Mouse (Mus musculus): ENCODE measurements around the gene Hcls1.

The Hcls1 gene

DNA sequence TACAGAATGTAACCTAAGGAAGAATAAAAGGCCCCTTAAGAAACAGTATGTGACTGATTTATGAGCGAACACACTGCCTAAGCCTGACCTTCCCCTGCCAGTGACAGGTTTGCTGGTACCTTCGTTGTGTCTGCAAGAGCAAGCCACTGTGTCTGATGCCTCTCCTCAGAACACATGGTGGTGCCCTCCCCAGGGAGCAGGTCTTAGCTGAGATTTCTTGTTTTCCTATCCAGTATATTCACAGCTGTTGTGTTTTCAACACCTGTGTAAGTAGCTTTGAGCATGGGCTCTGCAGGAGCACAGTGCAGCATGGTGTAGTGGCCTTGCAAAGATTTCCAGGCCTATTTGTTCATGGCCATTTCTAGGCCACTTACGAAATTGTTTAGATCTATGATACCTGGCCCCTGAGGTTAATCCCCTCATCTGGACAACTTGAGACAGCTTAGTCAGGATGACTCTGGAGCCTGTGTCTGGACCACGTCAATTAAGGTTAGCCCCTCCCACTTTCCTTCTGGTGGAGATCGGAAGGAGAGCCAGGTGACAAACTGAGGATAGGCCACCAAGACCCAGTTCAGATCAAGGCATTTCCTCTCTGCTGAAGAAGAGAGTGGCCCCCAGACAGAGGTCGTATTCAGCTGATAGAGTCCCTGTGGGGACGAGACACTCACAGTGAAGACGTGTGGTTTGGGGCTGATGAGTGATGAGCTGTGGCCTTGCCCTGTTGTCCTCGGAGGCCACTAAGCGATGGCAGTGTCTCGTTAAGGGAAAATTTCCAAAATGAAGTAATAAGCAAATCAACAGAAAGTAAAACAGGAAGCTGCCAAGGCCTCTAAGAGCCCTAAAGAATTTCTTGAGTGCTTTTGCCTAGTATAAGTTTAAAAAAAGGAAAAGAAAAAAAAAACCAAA, 4.3 kb upstream of the Hcls1 start:
- no peak for DNase-seq (ENCODE audit: low read depth)

DNA sequence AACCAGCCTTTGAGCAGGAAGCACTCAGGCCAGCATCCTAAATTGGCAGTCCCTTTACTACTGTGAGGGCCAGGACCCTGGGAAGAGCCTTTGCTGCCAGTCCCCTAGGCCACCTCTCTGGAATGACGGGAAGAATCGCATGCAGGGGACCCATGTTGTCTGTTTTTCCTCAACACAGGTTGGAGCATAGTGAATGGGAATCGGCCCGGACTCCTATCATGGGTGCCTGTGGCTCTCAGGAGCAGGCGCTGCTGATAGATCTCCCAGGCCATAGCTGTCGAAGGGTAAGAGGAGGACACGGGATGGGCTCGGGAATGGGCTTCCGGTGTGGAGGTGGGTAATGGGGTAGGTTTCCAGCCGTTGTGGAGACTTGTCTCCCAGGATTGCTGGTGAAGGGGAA, 3.4 kb upstream of the Hcls1 start:
- DNase-seq (ENCODE audit: low read depth) = no peak

DNA sequence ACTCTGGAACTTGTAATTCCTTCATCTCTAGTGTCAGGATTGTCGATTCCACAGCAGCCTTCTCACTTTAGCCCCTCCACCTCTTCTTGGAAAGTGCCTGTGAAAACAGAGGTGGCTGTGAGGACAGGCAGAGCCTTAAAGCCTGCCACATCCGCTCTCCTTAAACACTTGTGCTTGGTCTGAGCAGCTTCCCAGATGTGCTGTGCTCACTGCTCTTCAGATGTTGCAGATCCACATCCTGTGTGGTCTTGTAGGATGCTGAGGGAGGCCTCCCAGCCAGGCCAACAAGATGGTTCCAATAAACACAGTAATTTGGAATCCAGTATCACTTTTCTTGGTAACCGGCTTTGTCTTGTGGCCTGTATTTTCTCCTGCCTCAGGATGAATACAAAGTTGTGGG, 2.8 kb upstream of the Hcls1 start:
- no peak for DNase-seq (ENCODE audit: low read depth)

DNA sequence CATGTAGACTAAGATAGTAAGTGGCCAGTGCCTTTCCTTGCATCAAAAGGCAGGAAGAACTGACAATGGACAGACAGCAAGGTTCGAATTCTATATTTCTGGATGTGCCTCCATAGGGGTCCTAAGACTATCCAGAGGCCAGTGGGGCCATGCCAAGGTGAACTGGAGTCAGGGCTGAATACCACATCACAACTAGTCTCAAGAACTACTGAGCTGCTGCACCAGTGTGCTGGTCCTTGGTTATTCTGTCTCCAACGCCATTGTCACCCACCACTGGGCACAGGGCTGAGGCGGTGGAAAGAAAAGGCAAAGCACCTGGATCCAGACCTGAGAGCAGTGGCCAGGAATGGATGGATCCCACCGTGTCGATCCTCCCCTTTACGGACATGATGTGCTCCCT, 2.2 kb upstream of the Hcls1 start:
- no peak for DNase-seq (ENCODE audit: low read depth)

DNA sequence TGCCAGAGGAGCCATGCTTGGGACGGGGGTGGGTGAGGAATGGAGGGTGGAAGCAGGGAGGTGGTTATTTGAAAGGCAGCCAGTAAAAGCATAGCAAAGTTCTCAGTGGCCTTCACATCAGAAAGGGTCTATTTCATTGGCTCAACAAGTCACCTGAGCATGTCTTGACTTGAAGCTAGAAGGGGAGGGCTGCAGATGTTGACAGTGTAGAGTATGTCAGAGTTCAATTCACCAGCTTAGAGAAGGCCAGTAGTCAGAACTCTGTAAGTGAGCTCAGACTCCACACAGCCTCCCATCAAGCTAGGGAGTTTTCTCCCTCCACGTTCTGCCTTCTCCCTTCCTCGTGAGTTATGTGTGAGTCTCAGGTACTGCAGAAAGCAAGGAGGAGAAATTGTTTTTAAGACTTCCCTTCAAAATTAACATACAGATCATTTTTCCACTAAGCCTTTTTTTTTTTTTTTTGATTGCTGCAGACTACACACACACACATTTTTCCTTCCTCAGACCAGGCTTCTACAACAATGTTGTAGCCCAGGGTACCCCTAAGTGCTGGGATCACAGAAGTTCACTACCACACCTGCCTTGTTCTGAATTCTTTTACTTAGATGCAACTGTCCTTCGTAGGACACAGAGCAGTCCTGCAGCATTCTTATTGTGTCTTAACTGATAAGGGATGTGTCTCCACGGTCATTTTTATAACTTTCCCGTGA, 497 bp upstream of the Hcls1 start:
- DNase-seq (ENCODE audit: low read depth) = peak; percentile 15

DNA sequence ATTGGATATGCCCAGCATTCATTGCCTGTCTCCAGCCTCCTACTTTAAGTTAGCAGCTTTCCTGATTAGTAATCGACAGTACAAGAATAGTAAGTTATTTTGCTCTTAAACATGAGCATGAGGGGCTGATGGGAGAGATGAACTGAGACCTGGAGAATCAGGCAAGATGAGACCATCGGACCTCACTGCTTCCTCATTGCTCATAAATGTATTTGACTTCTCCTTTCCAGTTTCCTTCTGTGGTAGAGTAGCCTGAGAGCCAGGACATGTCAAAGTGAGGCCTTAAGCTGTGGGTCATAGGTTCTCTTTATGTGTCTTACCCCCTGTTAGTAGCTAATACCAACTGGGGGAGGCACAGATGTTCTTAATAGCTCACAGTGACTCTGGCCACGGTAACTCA, 1.0 kb downstream of the Hcls1 start:
- DNase-seq (ENCODE audit: low read depth) = no peak

DNA sequence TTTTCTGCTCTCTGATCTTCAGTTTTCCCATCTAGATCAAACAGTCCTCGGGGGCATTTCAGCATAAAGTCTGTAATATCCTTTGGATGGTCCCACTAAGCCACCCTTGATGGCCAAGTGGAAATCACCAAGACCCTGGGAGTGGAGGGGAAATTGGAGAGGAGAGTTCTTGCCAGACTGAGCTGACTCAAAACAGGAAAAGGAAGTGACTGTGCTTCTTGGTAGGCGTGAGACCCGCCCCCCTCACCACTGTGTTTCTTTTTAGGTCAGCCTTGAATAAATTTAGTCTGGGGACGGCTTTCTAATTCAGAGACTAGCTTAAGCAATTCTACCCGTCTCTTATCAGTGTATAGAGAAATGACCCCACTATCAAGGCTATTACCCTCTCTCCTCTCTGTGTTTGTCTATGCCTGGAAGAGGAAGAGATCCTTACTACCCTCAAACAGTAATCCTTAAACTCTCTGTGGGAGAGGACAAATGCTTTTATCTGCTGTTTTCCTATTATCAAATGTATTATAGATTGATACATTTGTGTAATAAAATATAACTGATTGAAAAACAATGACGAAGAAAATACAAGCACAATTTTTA, 6.4 kb downstream of the Hcls1 start:
- DNase-seq (ENCODE audit: low read depth) = no peak

DNA sequence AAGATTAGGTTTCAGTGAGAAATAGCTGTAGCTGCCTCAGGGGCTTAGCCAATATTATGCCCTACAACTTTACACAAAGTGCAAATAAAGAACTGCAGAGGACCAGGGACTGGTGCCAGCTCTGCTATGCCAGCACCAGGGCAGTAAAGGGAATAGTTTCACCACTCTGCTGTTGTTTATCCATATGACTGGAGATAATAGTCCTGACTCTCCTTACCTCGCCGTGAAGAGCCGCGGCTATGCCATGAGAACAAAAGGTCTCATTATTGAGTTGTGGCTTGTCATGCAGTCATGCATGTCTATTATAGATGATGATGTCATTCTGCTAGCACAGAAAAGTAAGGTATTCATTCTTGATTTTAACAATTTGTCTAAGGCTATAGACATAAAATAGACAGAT, 7.1 kb downstream of the Hcls1 start:
- DNase-seq (ENCODE audit: low read depth) = no peak

DNA sequence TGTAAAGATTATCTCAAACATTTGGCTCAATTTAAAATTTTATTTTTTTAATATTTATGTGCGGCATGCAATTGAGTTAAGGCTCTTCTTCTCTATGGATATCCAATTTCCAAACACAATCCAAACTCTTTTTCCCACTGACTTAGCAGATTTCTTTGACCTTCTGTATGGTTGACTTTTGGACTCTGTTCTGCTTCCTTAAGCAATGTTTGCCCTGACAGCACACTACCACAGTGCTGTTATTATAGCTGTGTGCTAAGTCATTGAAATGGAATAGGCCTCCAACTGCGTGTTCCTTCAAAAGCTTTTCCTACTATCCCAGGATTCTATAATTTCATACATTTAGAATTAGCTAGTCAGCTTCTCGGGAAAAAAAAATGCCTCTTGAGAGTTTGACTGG, 8.8 kb downstream of the Hcls1 start:
- DNase-seq (ENCODE audit: low read depth) = no peak

DNA sequence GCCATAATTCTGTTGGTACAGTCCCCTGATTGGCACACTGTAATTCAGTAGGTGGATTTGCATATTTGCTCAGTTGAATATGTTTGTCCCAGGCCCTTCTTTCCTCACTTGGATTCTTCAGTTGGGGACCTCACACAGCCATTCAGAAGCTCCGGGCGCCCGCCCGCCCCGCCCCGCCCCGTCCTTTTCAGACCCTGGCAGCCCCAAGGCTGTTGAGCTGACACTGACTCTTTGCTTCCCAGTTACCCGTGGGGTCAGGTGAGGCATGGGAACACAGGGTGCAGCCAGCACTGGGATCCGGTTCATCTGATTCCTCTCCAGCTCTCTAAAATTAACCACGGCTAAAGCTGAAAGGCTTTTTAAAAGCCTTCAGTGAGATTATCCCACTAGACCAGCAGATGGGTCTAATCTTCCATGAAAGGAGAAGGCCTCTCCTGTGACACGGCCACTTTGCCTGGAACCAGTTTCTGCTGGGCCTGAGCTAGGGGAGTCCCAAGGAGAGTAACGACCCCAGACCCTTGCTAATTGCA, 10.2 kb downstream of the Hcls1 start:
- no peak for DNase-seq (ENCODE audit: low read depth)

DNA sequence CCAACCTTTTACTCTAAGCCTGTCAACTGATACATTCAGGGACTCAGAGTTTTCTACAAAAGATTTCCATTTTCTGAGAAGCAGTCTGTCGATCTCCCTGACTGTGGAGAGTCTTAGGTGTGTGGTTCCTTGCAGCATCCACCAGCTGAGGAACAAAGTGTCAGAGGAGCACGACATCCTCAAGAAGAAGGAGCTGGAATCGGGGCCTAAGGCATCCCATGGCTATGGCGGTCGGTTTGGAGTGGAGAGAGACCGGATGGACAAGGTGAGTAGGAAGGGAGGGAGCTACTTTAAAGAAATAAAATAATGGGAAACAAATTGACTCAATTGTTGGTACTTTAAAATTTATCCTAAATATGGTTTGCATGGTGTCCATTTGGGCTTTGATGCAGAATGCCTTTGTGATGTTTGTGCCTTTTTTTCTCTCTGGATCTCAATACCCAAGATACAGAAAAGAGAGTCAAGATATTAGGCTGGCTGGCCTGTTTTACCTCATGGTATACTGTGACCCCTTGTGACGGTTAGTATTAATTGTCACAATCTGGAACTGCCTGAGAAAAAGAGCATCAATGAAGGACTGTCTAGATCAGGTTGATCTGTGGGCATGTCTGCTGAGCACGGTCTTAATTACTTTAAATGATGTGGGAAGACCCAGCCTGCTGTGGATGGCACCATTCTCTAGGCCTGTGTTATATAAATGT, 11.8 kb downstream of the Hcls1 start:
- no peak for DNase-seq (ENCODE audit: low read depth)

DNA sequence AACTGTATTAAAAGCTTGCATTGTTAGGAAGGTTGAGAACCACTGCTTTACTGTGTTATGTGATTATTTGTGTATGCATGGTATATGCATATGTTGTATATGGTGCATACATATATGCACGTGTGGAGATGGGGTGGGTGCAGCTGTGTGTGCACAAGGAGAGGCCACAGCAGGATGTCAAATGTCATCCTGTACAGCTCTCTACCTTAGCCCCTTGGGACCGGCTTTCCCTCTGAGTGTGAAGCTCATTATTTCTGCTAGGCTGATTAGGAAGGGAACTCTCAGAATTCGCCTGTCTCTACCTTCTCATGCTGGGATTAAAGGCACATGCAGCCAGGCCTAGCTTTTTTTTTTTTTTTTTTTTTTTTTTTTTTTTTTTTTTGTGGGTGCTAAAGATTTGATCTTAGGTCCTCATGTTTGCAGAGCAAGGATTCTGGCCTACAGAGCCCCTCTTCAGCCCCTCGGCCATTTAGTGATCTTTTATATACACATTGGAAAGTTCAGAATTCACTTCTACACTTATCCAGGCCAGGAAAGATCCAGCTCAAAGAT, 12.9 kb downstream of the Hcls1 start:
- DNase-seq (ENCODE audit: low read depth) = no peak

DNA sequence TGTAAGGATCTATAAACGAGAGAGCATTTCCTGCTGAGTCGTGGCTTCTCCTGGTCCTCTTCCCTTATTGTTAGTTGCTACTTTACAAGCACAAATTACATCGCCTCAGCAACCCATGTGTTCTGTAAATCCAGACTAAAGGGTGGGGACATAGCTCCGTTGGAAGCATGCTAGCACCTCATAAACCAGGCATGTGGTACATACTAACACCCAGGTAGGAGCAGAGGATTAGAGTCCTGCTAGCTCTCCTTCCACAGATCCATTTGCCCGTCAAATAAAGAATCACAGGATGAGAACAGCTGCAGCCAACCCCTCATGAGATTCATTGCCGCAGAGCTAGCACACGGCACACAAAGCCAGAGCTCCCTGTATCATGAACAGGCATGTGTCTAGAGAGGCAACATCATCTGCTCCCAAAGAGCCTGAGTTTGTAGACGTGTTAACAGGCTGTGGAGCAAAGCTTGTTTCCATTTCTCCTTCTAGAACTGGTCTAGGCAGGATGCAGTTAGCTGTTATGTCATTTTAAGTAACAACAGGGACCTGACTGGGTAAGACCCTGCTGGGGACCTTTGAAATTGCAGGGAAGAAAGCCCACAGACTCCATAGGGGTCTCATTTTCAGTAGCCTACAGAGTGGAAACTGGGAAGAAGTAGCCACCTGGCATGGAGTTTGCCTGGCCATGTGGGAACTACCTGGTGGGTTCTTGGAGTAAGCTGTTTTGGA, 15.0 kb downstream of the Hcls1 start:
- DNase-seq (ENCODE audit: low read depth) = no peak

DNA sequence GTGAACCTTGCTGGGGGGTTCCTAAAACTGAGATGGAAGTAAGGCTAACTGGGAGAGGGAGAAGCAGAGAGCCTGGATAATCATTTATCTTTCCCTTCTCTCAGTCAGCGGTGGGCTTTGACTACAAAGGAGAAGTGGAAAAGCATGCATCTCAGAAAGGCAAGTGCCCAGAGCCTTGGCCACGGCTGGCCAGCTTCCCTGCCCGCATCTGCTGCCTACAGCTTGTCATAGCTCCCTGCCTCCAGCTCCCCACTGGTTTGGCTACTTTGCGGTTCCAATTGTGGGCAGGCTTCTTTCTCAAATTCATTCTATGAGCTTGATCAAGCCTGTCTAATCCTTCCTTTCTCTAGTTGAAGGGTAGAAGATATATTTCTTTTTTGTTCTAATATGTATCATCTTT, 16.2 kb downstream of the Hcls1 start:
- DNase-seq (ENCODE audit: low read depth) = no peak

DNA sequence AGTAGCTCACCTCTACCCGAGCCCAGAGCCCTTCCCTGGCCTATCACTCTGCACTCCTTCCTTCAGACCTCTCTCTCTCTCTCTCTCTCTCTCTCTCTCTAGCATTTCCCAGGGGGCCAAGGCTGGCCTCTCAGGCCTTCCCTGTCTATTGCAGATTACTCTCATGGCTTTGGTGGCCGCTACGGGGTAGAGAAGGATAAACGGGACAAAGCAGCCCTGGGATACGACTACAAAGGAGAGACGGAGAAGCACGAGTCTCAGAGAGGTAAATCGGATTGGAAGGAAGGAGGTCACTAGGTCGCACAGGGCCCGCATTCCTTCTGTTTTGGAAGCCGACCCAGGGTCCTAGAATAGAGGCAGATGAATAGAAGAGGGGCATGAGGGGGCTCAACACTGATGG, 20.3 kb downstream of the Hcls1 start:
- DNase-seq (ENCODE audit: low read depth) = no peak

DNA sequence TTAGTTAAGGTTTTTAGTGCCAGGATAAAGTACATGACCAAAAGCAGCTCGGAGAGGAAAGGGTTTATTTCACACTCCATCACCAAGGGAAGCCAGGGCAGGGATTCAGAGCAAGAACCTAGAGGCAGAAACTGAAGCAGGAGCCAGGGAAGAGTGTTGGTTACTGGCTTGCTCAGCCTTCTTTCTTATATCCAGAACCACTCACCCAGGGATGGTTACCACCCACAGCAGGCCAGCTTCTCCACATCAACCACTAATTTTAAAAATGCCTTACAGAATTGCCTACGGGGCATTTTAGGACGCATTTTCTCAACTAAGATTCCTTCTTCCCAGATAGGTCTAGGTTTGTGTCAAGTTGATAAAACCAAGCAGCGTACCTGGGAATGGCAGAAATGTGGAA, 28.6 kb downstream of the Hcls1 start:
- no peak for DNase-seq (ENCODE audit: low read depth)

DNA sequence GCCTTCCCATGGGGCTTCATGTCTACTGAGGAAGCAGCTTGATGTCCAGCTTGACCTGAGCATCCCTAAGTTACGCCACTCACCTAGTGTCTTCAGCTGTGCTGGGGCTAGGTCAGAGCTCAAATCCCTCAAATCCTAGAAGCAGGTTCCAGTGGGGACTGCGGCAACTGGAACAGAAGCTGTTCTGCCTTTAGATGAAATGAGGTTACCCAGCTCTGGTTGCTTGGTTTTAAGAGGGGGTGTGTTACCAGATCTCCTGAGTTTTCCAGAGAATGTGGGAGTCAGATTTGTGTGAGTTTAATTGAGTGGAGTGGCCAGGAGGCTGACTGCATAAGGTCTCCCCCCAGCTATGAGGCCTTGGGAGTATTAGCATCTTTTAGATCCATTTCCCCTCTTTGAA, 44.3 kb downstream of the Hcls1 start:
- no peak for DNase-seq (ENCODE audit: low read depth)

DNA sequence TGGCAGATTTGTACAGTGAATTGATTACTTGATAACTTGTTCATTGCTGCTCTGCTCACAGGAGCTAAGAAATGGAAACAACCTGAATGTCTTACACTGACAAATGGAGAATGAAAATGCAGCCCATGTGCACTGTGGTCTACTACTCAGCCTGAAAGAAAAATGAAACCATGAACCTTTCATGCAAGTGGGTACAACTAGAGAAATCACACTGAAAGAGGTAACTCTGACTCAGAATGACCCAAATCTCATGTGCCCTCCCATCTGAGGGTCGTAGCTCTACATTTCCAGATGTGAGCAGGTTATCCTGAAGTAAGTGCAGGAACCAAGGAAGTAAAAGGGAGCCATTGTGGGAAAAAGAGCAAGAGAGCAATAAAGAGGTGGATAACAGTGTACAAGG, 49.0 kb downstream of the Hcls1 start:
- DNase-seq (ENCODE audit: low read depth) = no peak

DNA sequence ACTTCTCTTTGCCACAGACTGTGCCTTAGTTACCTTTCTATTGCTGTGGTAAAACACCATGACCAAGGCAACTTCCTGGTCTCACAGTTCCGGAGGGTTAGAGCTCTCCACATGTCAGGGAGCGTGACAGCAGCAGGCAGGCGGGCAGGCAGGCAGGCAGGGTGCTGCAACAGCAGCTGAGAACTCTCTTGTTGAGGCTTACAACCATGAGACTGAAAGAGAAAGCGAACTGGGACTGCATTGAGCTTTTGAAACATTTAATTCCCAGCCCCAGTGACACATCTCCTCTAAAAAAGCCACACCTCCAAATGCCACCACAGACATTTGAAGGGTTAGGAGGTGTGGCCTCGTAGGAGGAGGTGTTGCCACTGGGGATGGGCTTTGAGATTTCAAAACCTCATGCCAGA, 50.9 kb downstream of the Hcls1 start:
- peak; percentile 13 for DNase-seq (ENCODE audit: low read depth)

DNA sequence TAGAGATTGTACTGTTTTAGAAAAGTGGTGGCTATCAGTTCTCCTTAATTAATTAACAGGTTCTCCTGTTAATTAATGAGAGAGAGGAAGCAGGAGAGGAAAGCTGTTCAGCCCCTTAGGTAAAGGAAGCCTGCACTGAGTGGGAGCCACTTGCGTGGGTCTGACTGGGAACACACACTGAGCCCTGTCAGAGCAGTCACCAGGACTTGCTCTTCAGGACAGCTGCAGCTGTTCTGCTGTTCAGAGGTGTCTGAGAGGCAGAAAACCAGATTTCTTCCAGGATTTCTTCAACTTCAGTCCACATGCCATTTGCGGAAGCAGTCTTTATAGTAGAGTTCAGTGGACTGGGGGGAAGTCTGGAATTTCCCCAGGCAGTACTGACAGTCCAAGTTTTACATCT, 52.6 kb downstream of the Hcls1 start:
- DNase-seq (ENCODE audit: low read depth) = no peak

DNA sequence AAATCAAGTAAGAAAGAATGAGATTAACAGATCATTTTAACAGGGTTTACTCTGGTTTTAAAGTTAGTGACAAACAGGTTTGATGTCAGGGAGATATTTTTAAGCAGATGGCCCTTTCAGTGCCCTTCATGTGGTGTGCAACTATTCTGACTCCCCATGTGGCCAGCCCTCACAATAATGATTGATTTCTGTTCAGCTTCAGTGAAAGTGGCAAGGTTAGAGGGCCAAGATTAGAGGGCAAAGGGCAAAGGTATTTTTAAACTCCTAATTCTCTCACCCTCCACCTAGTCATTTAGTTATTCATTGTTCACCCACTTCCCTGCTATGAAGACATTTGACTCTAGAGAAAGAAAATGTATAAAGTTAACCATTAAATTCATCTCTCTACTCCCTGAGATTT, 53.3 kb downstream of the Hcls1 start:
- no peak for DNase-seq (ENCODE audit: low read depth)
